Mouse (Mus musculus) megakaryocyte, embryonic 14.5 days (primary cell): Measurements from ENCODE around the gene Rapgef6.

Experiments used
- FLI1 ChIP-seq: IDR thresholded peaks from 2 replicates; pipeline ENCODE4 v1.6.1; 2012; ENCODE audit warnings: low read length, inconsistent platforms, mixed read lengths
- GATA1 ChIP-seq: IDR thresholded peaks from 3 replicates; pipeline ENCODE4 v1.6.1; 2012; ENCODE audit warnings: mixed read lengths, low read length, inconsistent platforms, borderline replicate concordance

GRCm38 (mm10) chr11:54491946-54492558 is 30.6 kb upstream of the Rapgef6 start:
- TF ChIP-seq GATA1, result no peak
- no peak for TF ChIP-seq FLI1
